Mouse (Mus musculus) left cerebral cortex, adult 18-20 months (tissue): Measurements from ENCODE around the gene Calr. TPM values are rescaled to one million over a fixed set of nuclear protein-coding genes. Genes with fewer than 3 reads are reported as not detected.

ENCODE experiments used
- DNase-seq, 2 experiments: peaks; one replicate each; pipeline ENCODE4 v3.0.0; 2021 to 2022; ENCODE audit warnings: low spot score in 2 of 2, mixed read lengths in 1 of 2
- long read RNA-seq, 2 experiments: library from polyadenylated mRNA; stranded (forward); transcript quantifications; one replicate each; pipeline ENCODE4 v2.0.0; 2021
- total RNA-seq, 2 experiments: library from RNA; stranded (reverse); gene quantifications; 2 replicates each; pipeline ENCODE4 v1.2.3; 2021

Gene Calr
- total RNA-seq, result 100 to 1,000 TPM; 456 to 475 TPM
- long read RNA-seq, experiment 1, transcript Calr-201 (9 exons, 2,184 nt), result major isoform, 78 of 118 reads
- long read RNA-seq, experiment 1, partial matches to known transcripts, result 33 of 118 reads
- long read RNA-seq, experiment 1, other reads (novel, unspliced or antisense), result 7 of 118 reads
- long read RNA-seq, experiment 2, transcript Calr-201 (9 exons, 2,184 nt), result major isoform, 43 of 75 reads
- long read RNA-seq, experiment 2, partial matches to known transcripts, result 17 of 75 reads
- long read RNA-seq, experiment 2, other reads (novel, unspliced or antisense), result 14 of 75 reads

DNA sequence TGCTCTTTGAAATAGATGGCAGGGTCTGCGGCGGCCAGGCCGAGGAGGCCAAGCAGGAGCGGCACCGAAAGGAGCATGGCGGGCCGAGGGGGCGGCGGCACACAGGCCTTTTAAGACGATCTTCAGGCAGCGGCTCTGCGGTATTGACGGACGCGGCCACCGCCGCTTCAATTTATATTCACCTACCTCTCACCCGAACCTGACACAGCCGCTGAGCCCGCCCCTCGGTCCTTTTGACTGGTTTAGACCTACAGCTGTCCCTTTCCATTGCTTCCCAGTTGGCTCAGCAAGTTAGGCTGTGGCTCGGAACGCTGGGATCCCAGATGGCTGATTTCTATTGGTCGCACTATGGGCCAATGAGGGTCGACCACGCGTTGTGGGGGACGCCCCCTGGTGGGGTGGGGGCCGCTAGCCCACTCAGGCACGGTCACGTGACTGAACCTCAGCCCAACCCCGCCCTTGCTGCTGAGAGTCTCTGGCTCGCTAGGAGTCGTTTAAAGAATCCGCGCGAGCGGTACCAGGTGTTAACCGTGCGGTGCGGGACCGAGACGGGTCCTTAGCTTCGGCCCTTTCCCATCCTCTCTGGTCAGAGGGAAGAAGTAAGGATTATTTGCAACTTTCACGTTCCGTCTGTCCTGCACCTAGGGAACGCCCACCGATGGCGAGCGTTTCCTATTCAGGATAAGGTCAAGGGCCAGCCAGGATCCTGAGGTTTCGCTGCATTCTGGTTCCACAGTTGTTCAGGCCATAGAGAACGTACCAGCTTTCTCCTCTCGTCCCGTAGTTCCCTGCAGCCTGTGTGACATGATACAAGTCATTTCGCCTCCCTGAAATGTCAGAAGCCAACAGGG, at the start of gene Calr:
Gene Calr (minus strand): TSS at position 213 of the 851 bp plus-strand sequence.
- peak; percentile 99 for DNase-seq

DNA sequence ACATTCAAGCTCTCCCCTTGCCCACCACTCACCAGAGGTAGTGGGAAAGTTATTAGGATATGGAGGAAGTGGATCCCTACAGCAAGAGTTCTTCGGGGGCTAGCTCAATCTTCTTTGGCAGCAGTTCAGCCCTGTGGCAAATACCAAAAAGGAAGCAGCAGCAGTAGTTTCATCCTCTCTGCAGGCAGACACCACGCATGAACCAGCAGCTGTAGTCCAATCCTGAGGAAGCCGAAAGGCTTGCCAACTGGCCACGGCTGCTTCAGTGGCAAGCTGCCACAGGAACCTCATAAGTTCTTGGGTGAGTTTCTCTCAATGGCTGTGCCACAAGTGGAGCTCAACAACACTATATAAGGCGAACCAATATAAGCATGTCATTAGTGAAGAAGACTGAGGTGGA, 49.2 kb upstream of the Calr start:
- no peak for DNase-seq

DNA sequence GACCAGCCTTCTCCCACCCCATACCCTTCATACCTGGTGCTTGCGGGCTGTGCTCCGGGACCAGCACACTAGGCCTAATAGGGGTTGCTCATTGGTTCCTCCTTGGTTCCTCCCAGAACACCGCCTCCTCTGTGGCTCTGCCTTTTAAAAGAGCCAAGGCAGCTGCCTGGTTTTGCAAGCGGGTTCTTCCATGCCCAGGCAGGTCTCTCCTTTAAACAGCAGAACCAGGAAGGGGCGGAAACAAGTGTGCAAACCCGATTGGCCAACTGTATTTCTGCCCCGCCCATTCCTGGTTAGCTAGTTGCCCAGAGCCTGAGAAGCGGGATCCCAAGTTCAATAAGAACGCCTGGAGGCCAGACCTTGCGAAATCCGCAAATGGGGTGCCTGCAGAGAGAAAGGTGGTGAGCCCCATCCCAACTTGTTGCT, 47.0 kb upstream of the Calr start, which contains the start of gene Gcdh:
Gene Gcdh (minus strand): TSS at position 213 of the 426 bp plus-strand sequence.
- peak; percentile 89 to 92 for DNase-seq

DNA sequence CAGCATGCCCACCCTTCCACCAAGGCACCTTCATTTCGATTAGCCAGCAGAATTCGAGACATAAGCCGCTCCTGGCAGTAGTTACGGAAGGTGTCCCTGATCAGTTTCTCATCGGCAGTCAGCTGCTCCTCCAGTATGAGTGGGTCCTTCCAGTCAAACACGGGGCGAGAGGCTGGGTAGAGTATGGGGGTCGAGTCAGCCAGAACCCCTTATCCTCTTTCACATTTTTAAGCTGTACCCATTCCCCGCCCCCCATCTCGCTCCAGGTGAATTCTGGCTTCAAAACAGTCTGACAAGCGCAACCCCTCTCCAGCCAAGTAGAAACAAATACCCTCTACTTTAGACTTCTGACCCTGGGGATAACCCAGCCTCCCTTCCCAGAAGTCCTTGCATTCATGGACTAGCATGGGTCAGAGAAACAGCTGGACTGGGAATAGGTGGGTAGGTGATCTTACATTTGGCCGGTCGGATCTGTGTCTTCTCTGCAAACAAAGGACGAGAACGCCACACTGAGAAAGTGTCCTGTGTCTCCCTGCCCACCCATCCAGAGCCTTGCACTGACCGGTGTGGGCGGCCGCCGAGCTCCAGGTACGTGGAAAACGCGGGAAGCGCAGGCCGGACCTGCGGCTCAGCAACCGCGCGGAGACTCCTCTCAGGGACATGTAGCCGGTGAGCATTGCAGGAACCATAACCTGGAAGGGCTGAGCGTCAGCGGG, 46.4 kb upstream of the Calr start:
- no peak for DNase-seq

- DNase-seq, result no peak
These were observed 42.4 kb upstream of the Calr start for GRCm38 (mm10) chr8:84889141-84889540.

DNA sequence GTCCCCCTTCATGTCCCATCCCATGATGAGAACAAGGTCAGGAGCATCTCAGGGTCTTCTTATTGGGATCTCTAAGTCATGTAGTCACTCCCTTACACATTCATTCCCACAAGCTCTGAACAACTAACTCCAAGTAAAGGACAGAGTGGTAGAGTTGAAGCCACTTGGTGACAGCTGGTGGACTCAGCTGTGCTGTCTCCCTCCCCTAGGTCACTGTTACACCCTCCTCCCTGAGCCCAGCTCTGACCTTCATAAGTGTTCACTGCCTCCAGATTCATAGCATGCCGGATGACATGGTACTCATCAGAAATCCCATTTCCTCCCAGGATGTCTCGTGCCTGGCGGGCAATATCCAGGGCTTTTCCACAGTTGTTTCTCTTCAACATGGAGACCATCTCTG, 41.5 kb upstream of the Calr start:
- DNase-seq, result no peak

- no peak for DNase-seq
These were observed 38.0 kb upstream of the Calr start for GRCm38 (mm10) chr8:84884728-84885127.

GRCm38 (mm10) chr8:84878915-84879314, 32.2 kb upstream of the Calr start:
- DNase-seq, result no peak

DNA sequence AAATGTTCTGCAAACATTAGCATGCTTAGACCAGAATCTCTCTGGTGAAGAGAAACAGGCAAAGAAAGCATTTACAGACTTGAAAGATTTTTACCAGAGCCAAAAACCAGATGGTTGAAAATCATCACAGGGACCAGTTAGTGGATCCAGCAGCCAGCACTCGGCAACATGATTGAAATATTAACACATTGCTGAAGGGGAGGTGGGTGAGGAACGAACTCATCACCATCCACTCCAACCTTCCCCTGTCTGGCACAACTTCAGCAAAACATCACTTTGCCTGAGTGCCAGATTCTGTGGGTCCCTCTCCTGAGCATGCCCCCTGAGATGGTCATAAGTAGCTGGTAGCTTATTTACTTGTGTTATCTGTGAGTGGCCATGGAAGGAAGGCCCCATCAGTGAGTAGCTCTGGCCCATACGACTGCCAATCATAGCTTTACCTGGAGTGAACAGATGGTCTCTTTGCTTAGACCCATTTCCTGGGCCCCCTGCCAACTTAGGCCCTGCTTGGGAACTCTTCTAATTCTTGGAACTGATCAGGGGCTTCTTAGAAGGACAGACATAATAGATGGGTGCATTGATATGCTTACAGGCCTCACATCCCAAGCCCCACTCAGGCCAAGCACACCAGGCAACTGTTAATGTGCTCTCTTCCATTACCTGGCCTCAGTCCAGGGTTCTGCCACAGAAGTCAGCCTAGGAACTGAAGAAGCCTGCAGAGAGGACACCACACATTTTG, 30.7 kb upstream of the Calr start:
- DNase-seq, result no peak

- DNase-seq, result no peak
These were observed 27.6 kb upstream of the Calr start for GRCm38 (mm10) chr8:84874339-84874738.

- DNase-seq, result no peak
These were observed 26.3 kb upstream of the Calr start for GRCm38 (mm10) chr8:84873016-84873415.

GRCm38 (mm10) chr8:84872309-84872965, 25.7 kb upstream of the Calr start:
- DNase-seq, result no peak

GRCm38 (mm10) chr8:84871376-84872308, 24.9 kb upstream of the Calr start, which contains the start of gene Syce2:
TSS of gene Syce2 (plus strand) at chr8:84872111.
- DNase-seq, result peak; percentile 48 to 49

- peak; percentile 93 to 94 for DNase-seq
These were observed 10.2 kb upstream of the Calr start, which contains the start of gene Farsa for GRCm38 (mm10) chr8:84856864-84857441. TSS of gene Farsa (plus strand) at chr8:84856989.

GRCm38 (mm10) chr8:84856434-84856833, 9.7 kb upstream of the Calr start:
- DNase-seq, result no peak

DNA sequence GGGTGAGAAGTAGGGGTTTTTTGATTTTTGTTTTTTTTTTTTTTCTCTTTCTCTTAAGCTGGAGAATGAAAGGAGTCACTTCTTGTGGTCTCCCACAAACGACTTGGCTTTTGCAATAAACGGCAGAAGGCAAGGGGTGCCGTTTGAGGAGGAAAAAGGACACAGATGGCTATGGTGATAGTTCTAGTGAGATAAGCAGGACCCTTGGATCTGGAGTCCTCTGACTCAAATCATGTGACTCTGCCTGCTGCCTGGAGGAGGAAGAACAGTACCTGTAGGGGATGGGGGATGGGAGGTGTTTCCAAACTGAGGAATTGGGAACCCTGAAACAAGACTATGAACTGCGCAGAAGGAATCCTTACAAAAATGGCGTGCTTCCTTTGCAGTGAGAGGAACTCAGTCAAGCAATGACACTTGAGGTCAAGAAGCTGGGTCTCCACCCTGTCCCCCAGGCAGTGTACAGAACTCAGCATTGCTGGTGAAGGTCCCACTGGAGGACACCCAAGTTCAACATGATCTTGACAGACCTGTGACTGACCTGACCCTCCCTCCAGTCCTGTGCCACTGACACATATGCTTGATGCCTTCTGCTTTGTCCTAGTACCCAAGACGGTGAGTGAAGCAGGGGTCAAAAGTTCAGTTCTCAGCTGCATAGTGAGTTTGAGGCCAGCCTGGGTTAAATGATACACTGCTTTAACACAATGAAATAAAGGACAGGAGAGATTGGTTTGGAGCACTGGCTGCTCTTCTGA, 1.1 kb upstream of the Calr start:
- DNase-seq, result no peak

DNA sequence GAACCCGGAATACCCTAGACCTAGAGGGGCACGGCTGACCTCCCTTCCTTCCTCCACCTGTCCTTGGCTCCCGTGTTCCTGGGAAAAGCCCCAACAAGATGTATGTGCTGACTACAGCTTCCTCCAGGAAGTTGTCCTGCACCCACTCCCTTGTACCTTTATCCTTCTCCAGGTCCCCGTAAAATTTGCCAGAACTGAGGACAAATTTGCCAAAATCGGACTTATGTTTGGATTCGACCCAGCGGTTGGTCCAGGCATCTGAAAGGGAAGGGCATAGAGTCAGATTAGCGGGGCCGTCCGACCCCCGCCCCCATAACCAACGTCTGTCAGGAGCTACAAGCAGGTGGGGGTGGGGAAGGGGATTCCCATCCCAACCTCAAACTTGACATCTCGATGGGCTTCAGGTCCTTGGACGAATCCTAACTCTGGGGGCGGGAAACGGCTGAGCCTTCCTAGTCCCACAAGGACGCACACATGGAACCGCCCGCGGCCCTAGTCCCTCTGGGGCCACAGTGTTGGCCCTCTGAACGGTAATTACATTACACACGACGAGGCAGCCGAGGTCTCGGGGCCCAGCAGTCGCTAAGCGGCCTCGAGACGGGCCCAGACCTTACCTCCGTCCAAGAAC, 526 bp downstream of the Calr start:
- DNase-seq, result no peak
